Mouse (Mus musculus): ENCODE measurements around the gene Hebp1. TPM values are rescaled to one million over a fixed set of nuclear protein-coding genes. Genes with fewer than 3 reads are reported as not detected.

Gene Hebp1
- total RNA-seq, 1 experiment from 2014 or later = 9.1 TPM

DNA sequence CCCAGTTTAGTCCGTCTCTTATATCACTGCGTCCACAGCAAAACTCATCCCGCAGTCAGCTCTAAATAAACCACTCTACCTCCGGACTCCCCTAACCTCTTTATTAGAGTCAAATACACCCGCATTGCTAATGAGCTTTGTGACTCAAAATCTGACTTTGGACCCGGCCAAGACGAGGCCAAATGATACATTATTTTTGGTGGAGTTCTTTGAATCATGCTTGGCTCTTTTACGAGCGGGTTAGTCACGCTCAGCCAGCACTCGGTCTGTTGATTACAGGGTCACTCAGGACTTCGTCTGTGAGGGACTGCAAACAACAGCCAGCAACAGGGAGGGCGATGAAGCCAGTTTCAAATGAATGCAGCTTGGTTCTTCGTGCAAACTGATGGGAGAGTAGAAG is 59.1 kb downstream of the Hebp1 start:
- no peak for ATAC-seq (ENCODE audit: extremely low read depth, insufficient number of reproducible peaks, low FRiP score, poor library complexity, severe bottlenecking)

DNA sequence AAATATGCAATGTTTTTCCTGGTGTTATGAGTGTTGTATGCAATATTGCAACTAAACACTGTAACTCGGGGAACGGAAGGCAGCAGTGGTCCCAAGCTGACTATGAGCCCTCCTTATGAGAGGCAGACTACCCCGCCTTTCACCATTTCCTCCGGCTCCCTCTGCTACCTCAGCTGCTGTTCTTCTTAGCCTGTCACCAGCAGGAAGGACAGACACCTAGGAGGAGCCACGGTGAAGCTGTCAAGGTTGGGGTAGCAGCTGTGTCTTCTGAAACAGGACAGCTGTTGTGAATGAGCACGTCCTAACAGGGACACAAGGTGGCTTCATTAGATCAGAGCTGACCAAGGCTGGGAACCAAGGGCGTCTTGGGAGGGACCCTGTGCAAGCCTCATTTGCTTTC is 59.6 kb downstream of the Hebp1 start:
- no peak for ATAC-seq (ENCODE audit: extremely low read depth, insufficient number of reproducible peaks, low FRiP score, poor library complexity, severe bottlenecking)

DNA sequence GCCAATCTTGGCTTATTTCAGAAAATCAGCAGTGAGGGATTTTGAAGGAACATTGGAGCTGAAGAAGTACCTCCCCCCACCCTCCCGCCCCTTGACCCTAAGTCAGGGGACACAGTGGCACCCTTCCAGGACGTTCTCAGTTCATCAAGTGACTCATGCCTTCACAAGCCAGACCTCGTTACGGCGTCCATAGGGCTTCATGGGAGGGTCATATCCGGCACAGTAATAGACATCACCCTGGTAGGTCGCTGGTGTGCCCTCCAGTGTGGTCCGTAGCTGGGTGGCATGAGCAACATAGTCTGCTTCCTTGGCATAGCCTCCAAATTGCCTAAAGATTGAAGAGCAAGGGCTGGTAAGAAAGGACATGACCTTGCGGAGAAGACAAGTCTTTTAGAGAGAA is 60.1 kb downstream of the Hebp1 start:
- no peak for ATAC-seq (ENCODE audit: extremely low read depth, insufficient number of reproducible peaks, low FRiP score, poor library complexity, severe bottlenecking)

DNA sequence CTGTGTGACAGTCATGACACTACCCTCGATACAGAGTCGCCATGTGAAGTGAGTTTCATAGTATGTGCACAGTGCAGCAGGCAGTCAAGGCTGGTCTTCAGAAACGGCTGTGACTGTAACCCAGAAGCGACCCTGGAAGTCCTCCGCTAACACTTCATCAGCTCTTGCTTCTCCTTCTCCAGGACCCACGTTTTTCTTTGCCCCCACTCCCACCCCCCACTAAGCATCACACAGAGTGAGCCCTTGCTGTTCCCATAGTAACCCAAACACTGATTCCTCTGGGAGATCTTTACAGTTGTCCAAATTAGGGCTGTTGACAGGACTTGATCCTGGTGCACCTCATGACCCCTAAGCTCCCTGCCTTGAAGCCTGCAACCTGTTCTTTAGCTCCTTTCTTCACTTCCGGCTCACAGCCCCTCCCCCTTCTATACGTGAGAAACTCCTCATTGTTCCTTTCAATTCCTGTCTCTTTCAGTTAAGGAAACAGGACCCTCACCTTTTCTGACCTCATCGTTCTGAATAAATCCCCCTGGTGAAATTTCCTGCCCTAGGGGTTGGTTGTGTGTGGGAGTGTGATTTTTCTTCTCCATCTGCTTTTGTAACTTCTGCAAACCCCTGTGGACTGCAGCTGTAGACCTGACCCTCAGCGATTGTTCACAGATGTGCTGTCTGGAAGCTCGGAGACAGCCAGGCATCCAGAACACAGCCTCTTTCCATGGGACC is 61.2 kb downstream of the Hebp1 start:
- no peak for ATAC-seq (ENCODE audit: extremely low read depth, insufficient number of reproducible peaks, low FRiP score, poor library complexity, severe bottlenecking)

DNA sequence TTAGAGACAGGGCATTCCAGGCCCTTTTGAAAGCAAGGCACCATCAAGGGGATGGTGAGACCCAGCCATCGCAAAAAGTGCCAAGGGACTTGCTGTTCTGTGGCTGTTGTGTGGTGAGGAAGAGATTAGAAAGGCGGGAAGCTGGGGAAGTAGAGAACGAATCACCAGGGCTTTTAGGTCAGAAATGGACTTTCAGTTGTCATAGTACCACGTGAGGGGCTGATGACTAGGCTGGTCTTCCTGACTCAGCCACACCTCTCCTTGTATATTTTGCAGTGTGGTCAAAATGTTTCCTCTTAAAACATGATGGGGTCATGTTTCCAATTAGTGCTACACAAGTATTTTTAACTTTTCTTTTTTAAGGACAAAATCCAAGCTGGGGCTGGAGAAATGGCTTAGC is 62.1 kb downstream of the Hebp1 start:
- no peak for ATAC-seq (ENCODE audit: extremely low read depth, insufficient number of reproducible peaks, low FRiP score, poor library complexity, severe bottlenecking)

DNA sequence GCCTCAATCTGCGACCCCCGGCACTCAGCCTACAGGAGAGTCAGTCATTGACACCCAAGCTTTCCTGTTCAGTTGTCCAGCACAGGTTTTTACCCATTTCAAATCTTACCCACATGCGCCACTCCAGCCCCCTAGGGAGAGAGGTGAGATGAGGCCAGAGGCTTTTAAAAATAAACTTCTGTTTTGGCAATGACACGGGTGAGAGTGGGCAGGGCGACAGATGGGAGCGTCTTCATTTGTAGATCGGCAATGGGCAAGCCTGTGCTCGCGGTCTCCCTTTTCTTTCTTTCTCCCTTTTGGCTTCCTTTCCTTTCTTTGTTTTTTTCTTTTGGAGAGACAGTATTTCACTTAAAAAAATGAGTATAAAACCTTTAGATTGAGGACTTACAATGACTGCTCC is 64.3 kb downstream of the Hebp1 start:
- no peak for ATAC-seq (ENCODE audit: extremely low read depth, insufficient number of reproducible peaks, low FRiP score, poor library complexity, severe bottlenecking)

DNA sequence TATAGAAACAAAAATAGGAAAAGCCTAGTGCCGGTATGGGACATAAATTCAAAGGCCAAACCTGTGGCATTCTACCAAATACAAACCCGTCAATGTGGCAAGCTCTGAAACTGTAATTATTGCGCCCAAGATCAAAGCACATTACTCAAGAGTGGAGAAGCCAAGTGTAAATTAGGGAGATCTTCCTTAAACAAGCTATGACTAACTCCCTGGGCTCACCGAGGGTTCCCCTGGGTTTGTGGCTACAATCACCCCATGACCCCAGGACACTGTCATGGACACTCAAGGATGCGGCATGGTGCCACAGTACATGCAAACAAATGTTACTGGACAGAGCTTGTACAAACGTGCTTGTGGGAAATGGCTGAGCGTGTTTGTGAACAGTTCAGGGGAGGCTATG is 64.7 kb downstream of the Hebp1 start:
- no peak for ATAC-seq (ENCODE audit: extremely low read depth, insufficient number of reproducible peaks, low FRiP score, poor library complexity, severe bottlenecking)

DNA sequence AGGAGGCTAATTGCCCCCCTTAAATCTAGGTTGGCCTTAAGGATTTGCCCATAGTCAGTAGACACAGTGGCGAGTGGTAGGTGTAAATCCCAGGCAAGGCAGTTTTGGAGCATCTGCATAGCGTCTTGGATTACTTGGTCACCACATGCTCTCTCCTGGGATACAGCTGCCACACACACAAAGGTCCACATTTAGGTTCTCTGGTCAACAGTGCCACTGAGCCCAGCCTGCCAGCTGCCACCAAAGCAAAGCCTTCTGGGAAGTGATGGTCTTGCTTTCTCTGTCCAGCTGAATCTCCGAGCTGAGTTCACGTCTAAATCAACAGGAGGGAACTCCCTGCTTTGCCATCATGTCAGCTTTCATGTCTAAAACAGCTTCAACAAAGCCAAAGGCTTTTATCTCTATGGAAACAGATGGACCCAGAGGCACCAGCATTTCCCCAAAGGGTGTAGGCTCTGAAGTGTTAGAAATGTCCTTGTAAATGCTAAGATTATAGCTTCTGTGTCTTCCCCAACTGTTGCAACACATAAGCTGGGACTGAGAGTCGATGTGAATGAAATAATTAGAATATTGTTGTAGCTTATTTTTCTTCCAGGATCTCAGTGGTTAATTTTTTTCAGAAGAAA is 73.0 kb downstream of the Hebp1 start:
- no peak for ATAC-seq (ENCODE audit: extremely low read depth, insufficient number of reproducible peaks, low FRiP score, poor library complexity, severe bottlenecking)

DNA sequence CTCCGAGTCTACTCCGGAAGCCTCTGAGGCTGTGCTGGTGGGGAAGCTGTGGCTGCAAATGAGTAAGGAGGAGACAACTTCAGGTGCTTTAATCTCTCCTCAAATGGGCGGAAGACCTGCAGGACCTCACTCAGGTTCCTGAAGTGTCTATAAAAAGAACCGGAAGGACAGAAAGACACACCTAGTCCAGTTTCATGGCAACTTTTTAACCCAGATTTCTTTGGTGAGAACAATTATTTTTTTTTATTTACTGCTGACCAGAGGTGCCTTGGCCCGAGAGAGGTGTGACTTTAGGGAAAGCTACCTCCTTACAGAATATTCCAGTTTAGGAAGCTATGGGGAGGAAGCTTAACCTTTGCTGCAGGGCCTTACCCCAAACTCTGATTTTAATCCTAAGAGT is 79.6 kb downstream of the Hebp1 start, which contains the start of gene Gprc5d:
Gene Gprc5d, minus strand, starts transcription at position 101 of the 400 bp plus-strand sequence.
- no peak for ATAC-seq (ENCODE audit: extremely low read depth, insufficient number of reproducible peaks, low FRiP score, poor library complexity, severe bottlenecking)

DNA sequence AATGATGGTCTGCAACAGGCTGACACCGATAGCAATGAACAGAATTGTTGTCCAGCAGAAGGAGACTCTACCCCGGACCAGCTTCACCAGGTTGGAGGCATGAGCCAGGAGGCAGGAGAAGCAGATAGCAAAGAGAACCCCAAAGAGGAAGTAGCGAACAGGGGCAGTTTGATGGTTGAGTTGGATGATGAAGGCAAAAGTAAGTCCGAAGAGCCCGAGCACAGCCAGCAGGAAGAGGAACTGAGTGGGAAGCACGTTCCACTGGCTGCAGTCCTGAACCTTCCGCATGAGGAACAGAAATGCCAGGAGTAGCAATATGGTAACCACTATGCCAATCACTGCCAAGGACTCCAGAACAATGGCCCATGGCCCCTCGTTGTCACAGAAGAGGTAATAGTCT is 81.3 kb downstream of the Hebp1 start:
- ATAC-seq (ENCODE audit: extremely low read depth, insufficient number of reproducible peaks, low FRiP score, poor library complexity, severe bottlenecking) = no peak

DNA sequence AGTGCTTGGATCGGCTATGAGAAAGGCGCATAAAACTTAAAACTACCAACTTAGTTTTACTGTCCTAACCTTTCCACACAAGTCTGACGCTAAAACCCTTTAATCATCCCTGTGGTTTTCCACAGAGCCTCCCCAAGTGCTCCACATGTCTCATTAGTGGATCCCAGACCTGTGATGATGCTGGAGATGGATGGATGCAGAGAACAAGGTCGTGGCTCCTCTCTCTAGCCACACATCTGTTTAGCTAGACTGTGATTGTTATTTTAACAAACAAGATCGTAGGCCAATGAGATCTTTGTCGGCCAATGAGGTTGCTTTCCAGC is 84.7 kb downstream of the Hebp1 start:
- no peak for ATAC-seq (ENCODE audit: extremely low read depth, insufficient number of reproducible peaks, low FRiP score, poor library complexity, severe bottlenecking)

DNA sequence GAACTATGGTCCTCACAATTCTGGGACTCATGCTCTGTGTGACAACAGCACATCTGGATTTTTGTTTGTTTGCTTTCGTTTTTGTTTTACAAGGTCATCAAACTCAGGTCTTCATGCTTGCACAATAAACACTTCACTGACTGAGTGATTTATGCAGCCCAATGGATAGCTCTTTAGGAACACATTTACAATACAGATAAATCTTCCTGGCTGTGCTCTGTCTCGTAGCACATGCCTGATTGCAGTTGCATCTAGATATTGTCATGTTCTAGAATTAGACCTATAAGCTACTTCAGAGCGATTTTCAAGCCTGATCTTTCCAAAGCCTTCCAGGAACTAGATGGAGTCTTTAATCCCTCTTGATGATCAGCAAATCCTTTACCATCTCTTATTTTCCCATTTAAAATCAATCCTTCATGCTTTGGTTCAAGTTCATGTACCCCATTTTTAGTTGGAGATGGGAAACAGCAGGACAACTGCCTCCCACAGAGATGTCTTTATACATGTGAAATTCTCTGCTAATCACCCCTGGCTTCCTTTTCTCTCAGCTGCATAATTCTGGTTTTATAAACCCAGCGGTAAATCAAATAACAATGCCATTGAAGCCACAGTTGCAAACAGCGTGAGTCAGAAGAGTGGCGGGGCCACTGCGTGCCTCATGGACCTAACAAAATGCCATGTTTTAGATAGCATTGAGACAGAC is 85.3 kb downstream of the Hebp1 start:
- ATAC-seq (ENCODE audit: extremely low read depth, insufficient number of reproducible peaks, low FRiP score, poor library complexity, severe bottlenecking) = no peak

DNA sequence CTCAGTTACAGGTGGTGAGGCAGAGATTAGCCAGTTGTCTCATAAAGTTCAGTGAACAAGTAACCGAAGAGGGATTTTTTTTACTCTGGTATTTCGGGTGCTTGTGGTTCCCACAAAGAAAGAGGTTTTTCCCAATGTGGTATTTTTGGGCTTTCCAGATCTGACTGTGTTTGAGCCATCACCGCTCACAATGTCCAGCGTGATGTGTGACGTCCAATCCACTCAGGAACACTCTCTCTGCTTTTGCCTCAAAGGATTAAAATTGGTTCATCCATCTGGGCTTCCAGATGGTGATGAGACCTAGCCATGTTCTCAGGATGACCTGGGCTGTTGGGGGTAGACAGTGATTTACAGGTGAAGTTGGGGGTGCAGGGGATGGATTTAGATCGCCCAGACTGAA is 90.8 kb downstream of the Hebp1 start:
- no peak for ATAC-seq (ENCODE audit: extremely low read depth, insufficient number of reproducible peaks, low FRiP score, poor library complexity, severe bottlenecking)

DNA sequence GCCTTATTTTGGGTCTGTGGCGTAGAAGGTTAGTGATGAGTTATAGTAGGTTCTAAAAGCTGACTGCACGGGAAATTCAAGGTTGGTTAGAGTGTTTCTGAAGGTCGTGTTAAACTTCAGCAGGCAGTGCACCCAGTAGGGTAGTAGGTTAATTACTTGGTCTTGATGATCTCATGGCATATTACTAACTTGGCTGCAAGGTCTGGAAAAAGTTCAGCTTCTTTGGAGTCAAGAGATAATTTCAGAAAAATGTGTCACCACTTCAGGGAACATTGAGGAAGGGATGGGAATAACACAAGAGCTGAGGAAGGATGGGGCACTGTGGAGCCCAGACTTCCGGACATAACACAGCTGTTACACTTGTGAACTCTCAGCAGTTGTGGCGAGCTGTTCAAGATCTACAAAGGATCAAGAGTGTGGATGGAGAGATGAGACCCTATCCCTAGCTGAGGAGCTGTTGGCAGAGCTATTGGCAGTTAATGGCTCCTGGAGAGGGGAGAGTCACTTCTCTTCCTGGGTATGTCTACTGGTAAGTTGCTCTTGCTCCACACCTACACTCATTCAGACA is 95.0 kb downstream of the Hebp1 start:
- no peak for ATAC-seq (ENCODE audit: extremely low read depth, insufficient number of reproducible peaks, low FRiP score, poor library complexity, severe bottlenecking)

DNA sequence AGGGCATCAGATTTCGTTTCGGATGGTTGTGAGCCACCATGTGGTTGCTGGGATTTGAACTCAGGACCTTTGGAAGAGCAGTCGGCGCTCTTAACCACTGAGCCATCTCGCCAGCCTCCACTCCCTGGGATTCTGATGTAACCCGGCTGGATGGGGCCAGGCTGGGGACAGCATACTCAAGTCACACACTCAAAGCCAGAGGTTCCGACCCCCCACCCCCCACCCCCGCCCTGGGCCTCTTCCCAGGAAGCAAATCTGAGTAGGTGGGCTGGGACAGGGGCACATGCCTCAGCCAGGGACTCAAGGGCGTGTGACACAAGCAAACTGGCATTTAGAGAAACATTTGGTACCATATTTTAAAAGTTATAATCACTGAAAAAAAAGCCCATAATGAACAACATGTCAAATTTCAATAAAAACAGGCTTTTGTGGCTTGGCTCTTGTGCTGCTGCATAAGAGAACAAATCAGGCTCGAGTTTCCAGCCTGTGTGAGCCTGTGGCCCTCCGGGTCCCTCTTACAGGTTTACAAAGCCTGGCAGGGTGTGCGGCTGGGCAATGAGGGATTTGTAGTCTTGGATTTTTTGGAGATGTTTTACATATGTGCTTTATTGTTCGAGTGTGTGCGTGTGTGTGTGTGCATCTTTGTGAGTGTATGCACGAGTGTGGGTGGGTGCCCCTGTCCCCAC is 96.9 kb downstream of the Hebp1 start:
- ATAC-seq (ENCODE audit: extremely low read depth, insufficient number of reproducible peaks, low FRiP score, poor library complexity, severe bottlenecking) = no peak

DNA sequence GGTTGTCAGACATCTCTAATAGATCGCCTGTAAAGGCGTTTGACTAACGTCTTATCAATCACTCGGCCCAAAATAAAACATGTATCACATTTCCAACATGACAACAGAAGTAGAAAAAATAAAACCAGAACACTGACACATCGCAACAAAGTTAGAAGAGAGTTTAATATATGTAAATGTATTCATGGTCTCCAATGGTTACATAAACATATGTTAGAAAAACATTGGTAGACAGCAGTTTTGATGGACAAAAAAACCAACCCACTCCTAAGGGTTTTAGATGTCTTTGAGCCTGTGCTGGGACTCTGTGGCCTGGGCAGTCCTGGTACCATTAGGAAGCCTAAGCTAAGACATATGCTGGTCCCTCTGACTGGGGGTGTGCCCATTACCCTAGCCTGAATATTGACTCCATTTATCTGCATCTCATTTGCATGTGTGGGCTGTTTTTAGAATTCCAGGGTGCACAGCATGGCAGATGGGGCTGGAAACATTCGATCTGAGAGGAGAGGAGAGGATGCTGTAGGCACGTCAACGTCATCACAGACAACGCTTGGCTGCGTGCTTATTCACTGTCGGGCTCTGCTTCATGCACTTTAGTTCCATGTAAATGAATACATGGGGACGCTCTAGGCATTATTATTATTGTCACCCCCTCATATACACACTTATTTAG is 104.9 kb downstream of the Hebp1 start:
- ATAC-seq (ENCODE audit: extremely low read depth, insufficient number of reproducible peaks, low FRiP score, poor library complexity, severe bottlenecking) = no peak

DNA sequence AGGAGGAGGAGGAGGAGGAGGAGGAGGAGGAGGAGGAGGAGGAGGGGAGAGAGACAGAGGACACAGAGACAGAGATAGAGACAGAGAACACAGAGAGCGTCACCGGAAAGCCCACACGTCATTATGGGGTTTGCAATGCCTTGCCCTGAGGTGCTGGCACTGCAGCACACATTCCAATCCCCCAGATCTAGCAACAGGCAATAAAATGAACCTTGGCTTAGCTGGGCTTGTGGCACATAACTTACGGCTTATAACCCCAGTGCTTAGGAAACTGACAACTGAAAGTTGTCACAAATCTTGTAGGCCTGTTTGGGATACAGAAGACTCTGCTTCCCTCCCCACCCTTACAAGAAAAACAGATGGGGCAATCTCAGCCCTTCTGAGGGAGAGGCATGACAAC is 107.2 kb downstream of the Hebp1 start:
- no peak for ATAC-seq (ENCODE audit: extremely low read depth, insufficient number of reproducible peaks, low FRiP score, poor library complexity, severe bottlenecking)

DNA sequence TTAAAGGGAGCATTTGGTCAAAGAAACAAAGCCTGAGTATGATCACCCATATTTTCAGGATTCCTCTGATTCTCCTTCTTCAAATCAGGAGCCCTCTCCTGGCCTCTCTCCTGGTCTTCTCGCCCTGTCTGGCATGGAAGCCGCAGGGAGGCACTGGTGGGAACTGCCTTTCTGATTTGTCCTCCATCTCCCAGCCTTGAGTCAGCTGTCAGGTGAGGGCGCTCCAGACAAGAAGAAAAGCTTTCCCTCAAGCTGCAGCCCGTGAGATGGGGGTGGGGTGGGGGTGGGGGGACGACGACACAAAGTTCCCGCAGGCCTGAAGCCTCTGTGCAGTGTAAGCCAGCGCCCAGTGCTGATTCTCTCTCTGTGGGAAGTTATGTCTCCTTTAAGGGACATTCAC is 108.0 kb downstream of the Hebp1 start:
- no peak for ATAC-seq (ENCODE audit: extremely low read depth, insufficient number of reproducible peaks, low FRiP score, poor library complexity, severe bottlenecking)
